Mouse (Mus musculus) small intestine, adult 2 months (tissue): ENCODE results near the gene Gramd1b.

ENCODE experiments used
- CTCF ChIP-seq: fragments of 200-500 bp; IDR thresholded peaks from 2 replicates; pipeline ENCODE4 v1.5.1; 2012; ENCODE audit warnings: low read depth, mild to moderate bottlenecking, control low read depth, inconsistent platforms, low read length, moderate library complexity, mixed read lengths; ENCODE audit not compliant: insufficient replicate concordance, insufficient read length; ENCODE audit errors: extremely low read depth
- POLR2A ChIP-seq: fragments of 200-500 bp; IDR thresholded peaks from 2 replicates; pipeline ENCODE4 v1.6.1; 2012; ENCODE audit warnings: low read depth, mild to moderate bottlenecking, control low read depth, inconsistent platforms, low read length, moderate library complexity

DNA sequence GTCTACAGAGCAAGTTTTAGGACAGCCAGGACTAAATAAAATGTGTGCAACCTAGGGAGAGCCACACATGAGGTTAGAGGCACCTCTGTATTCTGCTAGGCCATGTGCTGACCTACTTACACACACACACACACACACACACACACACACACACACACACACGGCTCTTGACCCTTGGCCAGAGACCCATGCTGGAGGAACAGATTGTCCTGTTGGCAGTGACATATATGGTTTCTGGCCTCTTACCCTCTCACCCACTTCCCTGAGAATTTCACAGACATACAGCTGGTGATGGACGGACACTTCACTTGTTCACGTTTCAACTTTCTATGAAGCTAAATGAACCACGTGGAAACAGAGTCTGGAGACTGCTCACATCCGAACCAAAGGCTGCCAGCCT lies 212.4 kb downstream of the Gramd1b start:
- TF ChIP-seq CTCF (no peak), POLR2A (no peak)
